Mouse (Mus musculus): ENCODE results near the gene Shq1. TPM values are rescaled to one million over a fixed set of nuclear protein-coding genes. Genes with fewer than 3 reads are reported as not detected.

The Shq1 gene
- polyA plus RNA-seq (2014; fragmentation: Illumina TruSeq; extraction: RNeasy Lipid Tissue Mini Kit (QIAGEN cat#74804); ENCODE audit: low read depth, low replicate concordance) = 2.4 TPM

DNA sequence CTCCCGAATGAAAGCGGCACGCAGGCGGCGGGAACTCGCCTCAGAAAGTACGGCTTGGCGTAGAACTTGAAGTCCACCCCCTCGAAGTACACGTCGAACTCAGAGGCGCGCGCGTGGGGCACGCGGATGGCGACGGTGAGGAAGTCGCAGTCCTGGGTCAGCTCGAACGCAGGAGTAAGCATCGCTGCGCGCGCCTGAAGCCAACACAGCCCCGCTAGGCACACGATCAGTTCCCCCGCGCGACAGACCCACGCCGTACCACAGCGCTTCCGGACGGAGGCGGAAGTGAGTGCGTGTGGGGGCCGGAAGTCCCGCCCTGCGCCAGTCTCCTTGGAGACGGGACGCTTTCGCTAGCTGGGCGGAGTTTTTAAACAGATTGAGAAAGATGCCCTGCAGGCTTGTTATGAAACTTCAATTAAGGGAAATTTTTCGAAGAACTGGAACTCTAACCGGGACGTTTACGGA is at the start of gene Shq1:
Gene Shq1 (minus strand): TSS at position 278 of the 465 bp plus-strand sequence.

DNA sequence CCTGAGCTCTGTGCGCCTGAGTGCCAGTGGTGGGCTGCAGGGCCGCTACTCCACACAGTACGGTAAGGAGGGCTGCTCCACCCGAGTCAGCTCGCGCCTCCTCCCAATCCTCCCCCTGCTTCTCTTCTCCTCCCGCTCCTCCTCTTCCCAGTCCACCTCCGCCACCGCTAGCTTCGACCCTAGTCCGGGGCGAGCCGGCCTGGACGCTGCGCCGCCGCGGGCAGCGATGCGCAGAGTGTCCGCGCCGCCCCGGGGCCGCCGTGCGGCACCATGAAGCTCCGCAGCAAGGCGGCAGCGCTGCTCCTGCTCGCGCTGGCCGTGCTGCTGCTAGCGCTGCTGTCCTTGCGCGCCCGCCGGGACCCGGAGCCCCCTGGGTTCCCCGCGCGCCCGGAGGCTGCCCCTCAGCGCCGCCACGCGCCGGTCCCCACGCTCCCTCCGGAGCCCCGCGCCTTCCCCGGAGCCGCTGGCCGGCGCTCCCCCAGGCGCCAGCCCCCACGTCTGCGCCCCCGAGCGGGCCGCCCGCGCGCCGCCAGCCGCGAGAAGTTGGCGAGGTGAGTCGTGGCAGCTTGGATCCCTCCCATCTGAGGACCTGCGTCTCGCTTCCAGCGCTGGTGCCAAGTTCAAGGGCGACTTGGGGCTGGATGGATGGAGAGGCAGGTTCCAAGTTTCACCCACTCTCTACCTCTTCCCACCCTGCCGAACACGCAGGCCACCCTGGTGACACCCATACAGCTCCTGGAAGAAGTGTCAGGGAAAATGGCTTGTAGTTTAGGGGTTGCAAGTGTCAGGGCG is 33.8 kb upstream of the Shq1 start, which contains the start of gene Gxylt2:
Gene Gxylt2 (plus strand): TSS at position 161 of the 792 bp plus-strand sequence.

Other genes starting within 250 kb of the Shq1 start
- gene Gxylt2, start 33.6 kb upstream of the Shq1 start, polyA plus RNA-seq (2014; fragmentation: Illumina TruSeq; extraction: RNeasy Lipid Tissue Mini Kit (QIAGEN cat#74804); ENCODE audit: low read depth, low replicate concordance) = 0.87 TPM
- 181 TPM for gene Ppp4r2, start 162.5 kb upstream of the Shq1 start, polyA plus RNA-seq (2014; fragmentation: Illumina TruSeq; extraction: RNeasy Lipid Tissue Mini Kit (QIAGEN cat#74804); ENCODE audit: low read depth, low replicate concordance)